Mouse (Mus musculus): ENCODE measurements around the gene Slc25a48. TPM values are rescaled to one million over a fixed set of nuclear protein-coding genes. Genes with fewer than 3 reads are reported as not detected.

Gene Slc25a48
- polyA plus RNA-seq, 1 experiment: 0.45 TPM

DNA sequence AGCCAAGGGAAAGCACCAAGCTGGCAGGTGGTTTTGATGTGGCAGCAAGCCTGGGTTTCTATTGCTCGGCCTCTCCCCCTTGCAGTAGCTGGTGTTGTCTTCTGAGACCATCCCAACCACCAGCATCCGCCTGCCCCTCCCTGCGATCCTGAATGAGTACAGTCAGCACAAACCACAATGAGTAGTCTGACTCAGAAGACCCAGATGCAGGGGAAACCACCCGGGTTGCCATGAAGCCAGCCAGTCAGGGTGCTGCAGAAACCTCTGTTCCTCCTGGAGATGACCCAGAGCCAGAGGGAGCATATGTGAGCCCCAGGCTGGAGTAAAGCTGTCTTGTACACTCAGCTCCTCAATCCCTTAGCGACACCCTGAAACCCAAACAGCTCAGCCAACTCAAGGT lies 38.6 kb downstream of the Slc25a48 start:
- WGBS: 10% methylated on average over 5 of the region's 5 CpGs
- Histone ChIP-seq H3K4me1 (ENCODE audit: control insufficient read depth, insufficient read depth, low read length) (no peaks in the 10 kb centered on the region), H3K4me3 (replicated peaks; ENCODE audit: control insufficient read depth, low read depth, low read length) (no peak overlapping the region), H3K27ac (ENCODE audit: control insufficient read depth, insufficient read depth, low read depth, low read length, poor library complexity) (no peak overlapping the region)
- no peak for TF ChIP-seq CTCF (IDR thresholded peaks at IDR 0.05; ENCODE audit: control insufficient read depth, insufficient read depth, low read length)
- no peak for TF ChIP-seq POLR2A (IDR thresholded peaks at IDR 0.05; ENCODE audit: borderline replicate concordance, control insufficient read depth, low read depth, low read length)

DNA sequence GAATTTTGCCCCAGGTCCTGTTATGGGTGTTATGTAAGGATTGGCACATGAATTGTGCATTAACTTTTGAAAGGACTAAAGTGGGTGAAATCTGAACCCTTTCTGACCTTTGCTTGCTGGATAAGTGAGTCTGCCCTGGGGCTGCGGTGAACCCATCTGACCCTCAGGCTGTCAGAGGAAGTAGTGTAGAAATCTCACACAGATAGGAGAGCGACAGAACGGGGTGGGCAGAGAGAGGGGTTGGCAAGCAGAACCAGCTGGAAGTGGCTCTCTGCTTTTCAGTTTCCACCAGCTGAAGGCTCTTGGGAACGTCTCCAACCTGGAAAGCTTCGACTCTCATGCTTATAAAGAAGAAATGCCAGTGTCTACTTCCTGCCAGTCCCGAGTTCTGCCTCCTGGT lies 39.1 kb downstream of the Slc25a48 start:
- Histone ChIP-seq H3K4me1 (ENCODE audit: control insufficient read depth, insufficient read depth, low read length) (no peaks in the 10 kb centered on the region), H3K4me3 (replicated peaks; ENCODE audit: control insufficient read depth, low read depth, low read length) (no peak overlapping the region), H3K27ac (ENCODE audit: control insufficient read depth, insufficient read depth, low read depth, low read length, poor library complexity) (no peak overlapping the region)
- WGBS: 2% methylated on average over 6 of the region's 6 CpGs
- TF ChIP-seq CTCF (IDR thresholded peaks at IDR 0.05; ENCODE audit: control insufficient read depth, insufficient read depth, low read length): no peak
- TF ChIP-seq POLR2A (IDR thresholded peaks at IDR 0.05; ENCODE audit: borderline replicate concordance, control insufficient read depth, low read depth, low read length): no peak

DNA sequence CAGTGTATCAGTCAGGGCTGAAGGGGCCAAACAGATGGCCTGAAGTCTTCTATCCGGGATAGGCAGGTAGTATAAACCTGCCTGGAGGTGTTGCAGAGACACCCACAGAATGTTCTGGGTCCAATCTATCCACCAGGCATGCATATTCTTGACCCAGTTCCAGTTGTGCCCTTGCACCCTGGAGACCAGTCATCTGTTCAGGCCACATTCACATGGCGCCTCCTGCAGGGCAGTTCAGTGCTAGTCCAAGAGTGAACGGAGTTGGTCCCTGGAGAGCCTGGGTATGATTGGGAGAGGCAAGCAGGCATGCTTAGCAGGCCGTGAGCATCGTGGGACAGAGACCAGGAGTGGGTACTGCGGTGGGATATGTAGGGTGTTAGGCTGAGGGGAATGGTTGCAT lies 39.9 kb downstream of the Slc25a48 start:
- TF ChIP-seq CTCF (IDR thresholded peaks at IDR 0.05; ENCODE audit: control insufficient read depth, insufficient read depth, low read length) (no peak), POLR2A (IDR thresholded peaks at IDR 0.05; ENCODE audit: borderline replicate concordance, control insufficient read depth, low read depth, low read length) (no peak)
- Histone ChIP-seq H3K27ac (ENCODE audit: control insufficient read depth, insufficient read depth, low read depth, low read length, poor library complexity) (no peak overlapping the region), H3K4me3 (replicated peaks; ENCODE audit: control insufficient read depth, low read depth, low read length) (no peak overlapping the region), H3K4me1 (ENCODE audit: control insufficient read depth, insufficient read depth, low read length) (no peaks in the 10 kb centered on the region)
- WGBS: 80% methylated on average over 6 of the region's 6 CpGs

DNA sequence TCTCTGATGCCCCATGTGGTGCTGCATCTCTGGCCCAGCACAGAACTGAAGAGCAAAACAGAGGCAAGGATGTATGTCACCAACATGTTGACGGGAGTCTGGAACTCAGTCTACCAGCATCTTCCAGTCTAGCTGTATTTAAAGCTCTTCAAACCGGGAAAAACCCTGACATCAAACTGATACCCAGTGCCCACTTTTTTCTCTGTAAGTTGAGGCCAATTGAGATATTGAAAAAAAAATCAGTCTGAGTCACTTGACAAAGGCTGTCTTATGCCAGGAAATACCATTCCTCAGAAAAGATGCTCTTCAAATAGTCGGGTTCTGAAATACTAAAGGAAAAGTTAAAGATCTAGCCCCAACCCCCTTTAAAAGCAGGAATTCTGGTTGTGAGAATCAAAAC lies 44.0 kb downstream of the Slc25a48 start, which contains the start of gene Il9:
Gene Il9, minus strand, starts transcription at position 101 of the 400 bp plus-strand sequence.
- TF ChIP-seq CTCF (IDR thresholded peaks at IDR 0.05; ENCODE audit: control insufficient read depth, insufficient read depth, low read length) (no peak), POLR2A (IDR thresholded peaks at IDR 0.05; ENCODE audit: borderline replicate concordance, control insufficient read depth, low read depth, low read length) (no peak)
- Histone ChIP-seq H3K4me1 (ENCODE audit: control insufficient read depth, insufficient read depth, low read length) (no peaks in the 10 kb centered on the region), H3K27ac (ENCODE audit: control insufficient read depth, insufficient read depth, low read depth, low read length, poor library complexity) (no peak within 1 kb of the TSS), H3K4me3 (replicated peaks; ENCODE audit: control insufficient read depth, low read depth, low read length) (no peak within 1 kb of the TSS)
- WGBS: 73% methylated on average over 3 of the region's 3 CpGs

DNA sequence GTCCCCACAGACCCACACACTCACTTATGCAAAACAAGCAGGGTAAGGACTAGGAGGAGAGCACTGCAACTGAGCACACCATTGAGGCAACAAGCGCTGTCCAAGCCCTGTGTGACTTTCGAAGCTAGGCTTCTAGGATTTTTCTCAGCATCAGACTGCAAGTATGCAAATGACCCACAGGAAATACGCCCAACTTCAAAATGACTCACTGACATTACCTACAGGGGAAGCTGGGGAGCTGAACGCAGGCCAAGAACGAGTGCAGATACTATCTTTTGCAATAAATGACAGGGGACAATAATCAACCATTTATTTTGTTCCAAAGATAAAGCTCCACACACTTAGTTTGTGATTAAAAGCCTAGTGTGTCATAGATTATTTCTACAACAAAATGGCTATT lies 49.9 kb downstream of the Slc25a48 start:
- no peak overlapping the region for H3K27ac ChIP-seq (ENCODE audit: control insufficient read depth, insufficient read depth, low read depth, low read length, poor library complexity)
- no peak for TF ChIP-seq CTCF (IDR thresholded peaks at IDR 0.05; ENCODE audit: control insufficient read depth, insufficient read depth, low read length)
- TF ChIP-seq POLR2A (IDR thresholded peaks at IDR 0.05; ENCODE audit: borderline replicate concordance, control insufficient read depth, low read depth, low read length): no peak
- WGBS: 25% methylated on average over 5 of the region's 5 CpGs

DNA sequence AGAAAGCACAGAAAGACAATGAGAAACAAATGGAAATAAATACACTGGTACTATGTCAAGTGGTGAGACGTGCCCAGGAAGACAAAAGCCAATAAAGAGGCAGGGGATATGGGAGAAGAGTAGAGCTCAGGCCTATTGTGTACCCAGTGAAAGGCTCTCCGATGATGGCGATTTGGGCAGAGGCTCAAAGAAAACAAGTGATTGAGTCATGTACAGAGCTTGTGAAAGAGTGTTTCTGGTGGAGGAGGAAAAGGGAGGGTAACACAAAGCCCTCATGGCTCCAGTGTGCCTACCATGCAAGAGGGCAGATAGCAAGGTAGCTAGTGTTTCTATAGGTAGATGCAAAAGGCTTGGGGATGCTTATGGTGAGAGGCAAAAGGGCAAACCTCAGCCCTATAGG lies 56.3 kb downstream of the Slc25a48 start:
- no peaks in the 10 kb centered on the region for H3K4me1 ChIP-seq (ENCODE audit: control insufficient read depth, insufficient read depth, low read length)
- H3K4me3 ChIP-seq (replicated peaks; ENCODE audit: control insufficient read depth, low read depth, low read length): no peak overlapping the region
- H3K27ac ChIP-seq (ENCODE audit: control insufficient read depth, insufficient read depth, low read depth, low read length, poor library complexity): no peak overlapping the region
- TF ChIP-seq CTCF (IDR thresholded peaks at IDR 0.05; ENCODE audit: control insufficient read depth, insufficient read depth, low read length) (no peak), POLR2A (IDR thresholded peaks at IDR 0.05; ENCODE audit: borderline replicate concordance, control insufficient read depth, low read depth, low read length) (no peak)
- WGBS: 67% methylated on average over 3 of the region's 3 CpGs

More for the DNA sequence above, 49.9 kb downstream of the Slc25a48 start:
- H3K4me1 ChIP-seq (ENCODE audit: control insufficient read depth, insufficient read depth, low read length): no peaks in the 10 kb centered on the region
- no peak overlapping the region for H3K4me3 ChIP-seq (replicated peaks; ENCODE audit: control insufficient read depth, low read depth, low read length)

DNA sequence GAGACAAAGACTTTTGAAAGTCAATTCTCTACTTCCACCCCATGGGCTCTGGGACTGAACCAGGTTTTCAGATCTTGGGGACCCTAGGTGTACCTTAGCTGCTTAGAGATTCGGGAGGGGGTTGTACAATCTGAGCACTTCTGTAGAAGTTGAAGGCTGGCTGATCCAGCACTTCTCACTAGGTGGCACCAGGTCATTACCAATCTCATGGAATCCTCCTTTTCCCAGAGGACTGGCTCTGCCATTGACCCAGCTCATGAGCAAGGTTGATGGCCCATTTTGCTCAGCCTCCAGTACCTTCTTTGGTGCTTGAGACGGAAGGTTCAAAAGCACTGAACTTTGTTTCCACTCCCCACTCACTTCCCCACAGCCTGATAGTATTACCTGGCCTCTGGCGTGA lies 62.0 kb downstream of the Slc25a48 start:
- TF ChIP-seq POLR2A (IDR thresholded peaks at IDR 0.05; ENCODE audit: borderline replicate concordance, control insufficient read depth, low read depth, low read length): no peak
- Histone ChIP-seq H3K4me1 (ENCODE audit: control insufficient read depth, insufficient read depth, low read length) (no peaks in the 10 kb centered on the region; the same call in 1 of the 2 replicates), H3K4me3 (replicated peaks; ENCODE audit: control insufficient read depth, low read depth, low read length) (no peak overlapping the region), H3K27ac (ENCODE audit: control insufficient read depth, insufficient read depth, low read depth, low read length, poor library complexity) (no peak overlapping the region)
- WGBS: 75% methylated on average over 3 of the region's 3 CpGs

DNA sequence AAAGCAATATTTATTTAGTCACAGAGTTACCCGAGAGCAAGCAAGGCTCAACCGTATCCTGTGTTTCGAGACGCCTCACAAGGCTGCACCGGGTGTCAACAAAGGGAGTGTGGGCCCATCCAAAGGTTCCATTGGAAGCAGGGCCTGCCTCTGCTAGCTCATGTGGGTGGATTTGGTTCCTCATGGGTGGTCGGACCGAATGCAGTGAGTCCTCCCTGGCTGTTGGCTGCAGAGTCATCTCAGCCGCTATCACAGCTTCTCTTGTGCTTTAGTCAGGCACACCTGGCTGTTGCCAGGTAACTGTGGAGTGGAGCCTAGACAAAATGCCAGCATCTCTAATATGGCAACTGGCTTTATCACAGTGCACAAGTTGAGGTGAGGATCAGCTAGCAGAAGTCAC lies 62.5 kb downstream of the Slc25a48 start:
- 88% methylated on average over 8 of the region's 8 CpGs for WGBS
- H3K4me3 ChIP-seq (replicated peaks; ENCODE audit: control insufficient read depth, low read depth, low read length): no peak overlapping the region
- no peak for TF ChIP-seq CTCF (IDR thresholded peaks at IDR 0.05; ENCODE audit: control insufficient read depth, insufficient read depth, low read length)
- TF ChIP-seq POLR2A (IDR thresholded peaks at IDR 0.05; ENCODE audit: borderline replicate concordance, control insufficient read depth, low read depth, low read length): no peak
- H3K27ac ChIP-seq (ENCODE audit: control insufficient read depth, insufficient read depth, low read depth, low read length, poor library complexity): no peak overlapping the region
- H3K4me1 ChIP-seq (ENCODE audit: control insufficient read depth, insufficient read depth, low read length): no peaks in the 10 kb centered on the region; the same call in 1 of the 2 replicates

DNA sequence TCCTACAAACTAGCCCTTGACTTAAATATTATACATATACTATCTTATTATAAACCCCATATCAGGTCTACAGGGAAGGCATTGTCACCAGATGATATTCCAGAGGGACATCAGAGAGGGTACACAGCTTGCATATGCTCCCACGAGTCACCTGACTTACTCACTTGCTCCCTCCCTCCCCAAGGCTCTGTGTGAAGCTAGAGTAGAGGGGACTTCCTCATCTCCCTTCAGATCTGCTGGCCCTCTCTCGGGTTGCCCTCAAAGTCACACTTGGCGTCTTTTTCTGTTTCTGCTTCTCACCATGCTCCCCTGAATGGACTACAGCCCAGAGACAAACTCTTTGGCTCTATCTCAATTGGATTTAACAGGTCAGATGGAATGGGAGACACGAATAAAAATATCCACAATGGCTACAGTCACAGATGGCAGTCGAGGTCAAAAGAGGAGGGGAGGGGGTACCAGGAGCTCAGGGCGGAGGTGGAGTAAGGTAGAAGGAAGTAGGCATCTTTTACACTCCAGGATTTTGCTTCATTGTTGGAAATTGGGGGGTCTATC lies 63.8 kb downstream of the Slc25a48 start:
- Histone ChIP-seq H3K4me1 (ENCODE audit: control insufficient read depth, insufficient read depth, low read length) (no peaks in the 10 kb centered on the region; the same call in 1 of the 2 replicates), H3K4me3 (replicated peaks; ENCODE audit: control insufficient read depth, low read depth, low read length) (no peak overlapping the region), H3K27ac (ENCODE audit: control insufficient read depth, insufficient read depth, low read depth, low read length, poor library complexity) (no peak overlapping the region)
- 18% methylated on average over 6 of the region's 6 CpGs for WGBS
- TF ChIP-seq CTCF (IDR thresholded peaks at IDR 0.05; ENCODE audit: control insufficient read depth, insufficient read depth, low read length) (no peak), POLR2A (IDR thresholded peaks at IDR 0.05; ENCODE audit: borderline replicate concordance, control insufficient read depth, low read depth, low read length) (no peak)

Measured in bone marrow, adult 2 months (tissue).